Mouse (Mus musculus): ENCODE measurements at regions not wholly inside any gene's neighbourhood (a gene's known extent, or its start where the extent isn't known, plus 50 kb on each side); places are given as distances from the start of the nearest gene placed in this dataset.

GRCm38 (mm10) chr9:61046517-61046916 lies 252.2 kb downstream of the Uaca start:
- TF ChIP-seq CTCF (IDR thresholded peaks at IDR 0.05; ENCODE audit: low read depth, low read length) (peak; percentile 49), TAL1 (conservative IDR thresholded peaks at IDR 0.05; ENCODE audit: low read depth, low read length) (no peak), GATA2 (IDR thresholded peaks at IDR 0.05; ENCODE audit: borderline replicate concordance, low read depth, low read length) (no peak), POLR2AphosphoS5 (IDR thresholded peaks at IDR 0.05; ENCODE audit: insufficient replicate concordance, low read depth, low read length) (no peak)
